Mouse (Mus musculus) heart, postnatal 0 days (tissue): Measurements from ENCODE around the gene Mtg1.

Experiments used
- CTCF ChIP-seq: IDR thresholded peaks from 2 replicates; pipeline ENCODE4 v1.5.1; 2016; ENCODE audit warnings: antibody characterized with exemption, control low read depth, low read depth
- EP300 ChIP-seq: IDR thresholded peaks from 2 replicates; pipeline ENCODE4 v1.6.1; 2016; ENCODE audit warnings: antibody characterized with exemption, low read depth

- TF ChIP-seq CTCF (no peak), EP300 (no peak)
These were observed 51.3 kb downstream of the Mtg1 start for GRCm38 (mm10) chr7:140188391-140189328.
